Mouse (Mus musculus) embryo, embryonic 9.5 days (tissue): ENCODE data around the gene B4galnt3.

Source experiments
- DNase-seq: peaks from one replicate; pipeline ENCODE4 v3.0.0-alpha.2; 2017; ENCODE audit errors: extremely low spot score

B4galnt3 gene

GRCm38 (mm10) chr6:120274887-120275286 is 19.5 kb downstream of the B4galnt3 start:
- DNase-seq, result no peak

GRCm38 (mm10) chr6:120274181-120274580 is 20.2 kb downstream of the B4galnt3 start:
- DNase-seq, result no peak

DNA sequence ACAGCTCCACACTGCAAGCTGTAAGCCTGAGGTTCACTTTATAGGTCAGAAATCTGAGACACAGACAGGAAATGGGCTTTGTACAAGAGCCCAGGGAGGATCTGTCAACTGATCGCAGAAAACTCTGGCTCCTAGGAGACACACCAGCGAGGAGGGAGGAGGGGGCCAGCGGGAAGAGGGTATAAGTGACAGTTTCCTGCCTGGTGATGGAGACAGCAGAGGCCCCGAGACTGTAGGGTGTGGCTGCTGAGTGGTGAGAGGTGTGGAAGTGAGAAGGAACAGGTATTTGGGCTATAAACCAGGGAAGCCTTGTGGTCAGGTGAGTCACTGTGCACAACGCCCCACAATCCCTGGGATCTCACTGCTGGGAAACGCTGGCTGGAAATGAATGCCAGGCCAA is 30.2 kb downstream of the B4galnt3 start:
- DNase-seq, result no peak

- DNase-seq, result no peak
These were observed 30.8 kb downstream of the B4galnt3 start for GRCm38 (mm10) chr6:120263608-120264007.

DNA sequence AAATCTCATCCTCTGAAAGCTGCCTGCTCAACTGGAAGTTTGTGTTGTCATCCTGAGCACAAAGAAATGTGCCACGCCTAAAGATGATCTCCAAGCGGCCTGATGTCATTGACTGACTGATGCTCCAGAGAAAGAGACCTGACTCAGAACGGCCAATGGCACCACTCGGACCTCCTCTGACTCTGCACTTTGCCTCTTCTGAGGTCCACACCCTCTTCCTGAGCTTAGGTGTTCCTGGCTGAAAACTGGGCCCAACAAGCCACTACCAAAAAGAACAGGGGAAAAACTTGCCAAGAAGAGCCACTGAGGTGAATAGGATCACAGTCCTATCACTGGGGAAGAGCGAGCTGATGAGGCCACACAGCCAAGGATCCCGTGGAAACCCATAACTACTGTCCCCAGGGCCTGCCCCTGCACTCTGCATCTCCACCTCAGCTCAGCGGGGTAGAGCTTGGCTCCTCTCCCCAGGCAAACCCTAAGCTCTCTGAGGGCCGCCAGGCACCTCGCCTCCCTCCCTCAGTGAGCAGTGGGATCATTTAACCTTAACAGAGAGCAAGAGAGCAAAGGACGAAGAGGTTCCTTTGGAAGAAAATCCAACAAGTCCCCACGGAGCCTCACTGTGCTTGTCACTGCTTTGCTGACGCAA is 31.4 kb downstream of the B4galnt3 start:
- no peak for DNase-seq

- DNase-seq, result no peak
These were observed 34.9 kb downstream of the B4galnt3 start for GRCm38 (mm10) chr6:120259481-120259880.

- no peak for DNase-seq
These were observed 37.9 kb downstream of the B4galnt3 start for GRCm38 (mm10) chr6:120256431-120256935.

DNA sequence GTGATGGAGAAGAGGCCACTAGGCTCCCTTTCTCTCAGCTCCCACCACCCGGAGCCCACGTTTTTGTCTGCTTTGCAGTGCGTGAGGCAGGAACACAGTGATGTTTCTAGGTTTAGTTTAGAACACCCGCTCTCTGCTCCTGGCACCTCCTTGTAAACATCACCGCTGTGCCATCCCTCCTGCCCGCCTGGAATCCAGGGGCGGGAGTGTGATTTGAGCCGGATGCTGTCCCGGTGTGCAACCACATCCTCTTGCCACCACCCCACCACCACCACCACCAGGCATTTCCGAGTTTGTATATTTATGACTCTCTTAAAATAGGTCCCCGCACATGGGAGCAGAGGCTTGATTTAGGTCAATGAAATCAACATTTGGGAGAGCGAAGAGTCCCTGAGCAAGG is 38.7 kb downstream of the B4galnt3 start:
- DNase-seq, result no peak

DNA sequence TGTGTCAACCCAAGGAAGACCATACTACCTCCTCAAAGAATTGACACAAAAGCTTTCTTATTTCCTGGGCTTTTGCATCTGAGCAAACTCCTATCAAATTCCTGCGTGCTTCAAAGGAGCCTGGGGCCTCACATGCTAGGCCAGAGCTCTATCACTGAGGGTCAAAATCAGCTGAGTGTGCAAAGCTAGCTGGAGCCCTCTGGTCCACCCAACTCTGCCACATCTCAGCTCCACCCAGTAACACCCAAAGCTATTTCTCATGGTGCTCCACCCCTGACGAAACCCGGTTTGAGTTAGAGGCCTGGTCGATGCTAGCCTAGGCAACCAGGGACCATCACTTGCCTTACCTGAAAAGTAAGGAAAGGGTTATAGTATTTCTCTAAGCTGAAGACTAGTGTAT is 39.2 kb downstream of the B4galnt3 start:
- no peak for DNase-seq

DNA sequence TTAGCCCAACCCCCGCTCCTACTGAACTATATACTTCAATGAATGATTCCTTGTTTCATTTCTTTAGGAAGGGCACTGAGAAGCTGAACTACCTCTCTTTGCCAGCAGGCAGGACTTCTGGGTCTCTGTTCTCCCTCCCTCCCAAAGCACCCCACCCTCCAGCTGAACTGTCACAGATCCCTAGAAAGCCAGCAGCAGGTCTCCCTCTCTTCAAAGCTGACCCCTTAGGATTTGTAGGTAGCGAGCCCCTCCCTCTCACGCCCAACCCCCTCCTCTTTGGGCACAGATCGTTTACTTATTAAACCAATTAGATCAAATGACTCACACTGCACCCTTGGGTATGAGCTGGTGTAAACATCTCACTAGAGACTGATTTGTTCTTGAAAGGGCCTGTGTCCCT is 39.7 kb downstream of the B4galnt3 start:
- no peak for DNase-seq

- no peak for DNase-seq
These were observed 41.6 kb downstream of the B4galnt3 start for GRCm38 (mm10) chr6:120252741-120253140.

DNA sequence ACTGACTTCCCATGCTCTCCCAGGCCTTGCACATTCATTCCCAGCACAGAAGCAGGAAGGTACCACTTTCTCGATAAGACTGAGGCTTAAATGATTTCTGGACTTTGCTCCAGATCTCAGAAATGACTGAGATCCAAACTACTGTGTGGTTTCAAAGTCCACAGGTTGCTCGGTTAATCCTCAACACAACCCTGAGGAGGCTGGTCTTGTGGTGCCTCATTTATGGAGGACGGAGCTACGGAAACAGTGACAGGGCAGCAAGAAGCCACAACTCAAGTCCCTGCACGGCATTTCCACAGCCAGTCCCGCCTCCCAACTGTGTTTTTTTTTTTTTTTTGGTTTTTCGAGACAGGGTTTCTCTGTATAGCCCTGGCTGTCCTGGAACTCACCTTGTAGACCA is 43.3 kb downstream of the B4galnt3 start:
- no peak for DNase-seq

DNA sequence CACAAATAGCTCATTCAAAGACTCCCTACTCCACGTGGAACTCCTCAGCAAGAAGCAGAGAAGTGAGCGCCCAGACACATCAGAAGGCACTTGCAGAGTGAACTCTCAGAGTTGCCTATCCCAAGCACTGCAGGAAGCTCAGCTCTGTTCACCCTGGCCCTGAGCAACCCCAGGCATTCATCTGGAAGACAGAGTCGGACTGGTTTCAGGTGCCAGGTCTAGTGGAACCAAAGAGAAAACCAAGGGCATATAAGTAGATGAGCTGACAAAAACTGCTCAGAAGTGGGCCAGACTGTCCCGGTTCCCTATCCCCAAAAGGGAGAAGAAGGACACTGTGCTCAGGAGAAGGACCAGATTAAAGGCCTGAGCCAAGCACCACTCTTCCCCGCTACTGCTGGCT is 44.5 kb downstream of the B4galnt3 start:
- DNase-seq, result no peak

GRCm38 (mm10) chr6:120246676-120247075 is 47.7 kb downstream of the B4galnt3 start:
- no peak for DNase-seq

DNA sequence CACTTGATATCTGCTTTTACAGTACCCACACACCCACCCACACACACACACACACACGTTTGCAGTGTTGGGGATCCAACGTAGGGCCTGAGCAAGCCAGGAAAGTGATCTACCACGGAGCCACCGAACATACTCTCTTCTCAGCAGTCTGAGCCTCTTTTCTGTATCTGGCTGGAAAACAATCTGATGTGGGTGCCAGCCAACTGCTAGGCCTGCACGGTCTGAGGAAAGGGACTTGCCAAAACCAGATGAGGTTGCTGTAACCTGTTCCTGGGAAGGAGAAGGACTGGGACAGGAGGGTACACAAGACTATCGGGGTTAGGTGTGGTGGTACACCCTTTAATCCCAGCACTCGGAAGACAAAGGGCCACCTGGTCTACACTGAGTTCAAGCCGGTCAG is 51.1 kb downstream of the B4galnt3 start:
- DNase-seq, result no peak

GRCm38 (mm10) chr6:120242530-120242929 is 51.8 kb downstream of the B4galnt3 start:
- DNase-seq, result no peak

- DNase-seq, result no peak
These were observed 52.9 kb downstream of the B4galnt3 start for GRCm38 (mm10) chr6:120241453-120241852.

DNA sequence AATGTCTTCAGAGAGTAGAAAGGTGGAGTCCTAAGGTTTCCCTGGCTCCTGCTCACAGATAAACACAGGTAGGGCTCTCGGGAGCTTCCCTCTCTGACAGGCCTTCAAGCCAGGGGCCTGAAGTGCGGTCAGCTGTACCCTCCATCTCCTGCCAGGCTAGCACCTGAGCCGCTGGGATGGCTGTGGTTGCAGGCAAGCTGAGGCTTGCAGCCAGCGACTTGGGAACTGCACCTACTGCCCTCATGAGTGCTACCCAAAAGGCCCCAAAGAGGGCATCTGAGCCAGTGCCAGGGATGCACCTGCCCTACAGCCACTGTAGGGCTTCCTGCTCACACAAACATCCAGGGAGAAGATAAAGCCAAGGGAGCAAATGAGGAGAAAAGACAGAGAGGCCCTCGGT is 53.9 kb downstream of the B4galnt3 start:
- DNase-seq, result no peak

GRCm38 (mm10) chr6:120235874-120236273 is 58.5 kb downstream of the B4galnt3 start:
- DNase-seq, result no peak

DNA sequence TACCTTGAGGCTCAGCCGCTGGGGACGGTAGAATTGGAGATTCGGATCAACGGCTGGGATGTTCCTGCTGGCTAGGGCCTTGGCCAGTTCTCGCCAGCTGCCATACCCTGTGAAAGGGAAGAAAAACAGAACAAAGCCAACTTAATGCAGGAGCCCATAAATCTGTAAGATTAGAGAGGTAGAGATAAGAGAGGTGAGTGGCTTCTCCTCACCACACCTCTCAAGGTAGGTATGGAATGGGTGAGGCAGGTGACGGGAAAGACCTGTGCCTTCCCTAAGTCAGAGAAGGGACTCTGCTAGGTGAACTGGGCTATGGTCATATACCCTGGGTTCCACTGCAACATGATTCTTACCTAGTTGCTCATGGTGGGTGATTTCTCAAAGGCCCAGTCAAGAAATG is 61.5 kb downstream of the B4galnt3 start:
- DNase-seq, result no peak

DNA sequence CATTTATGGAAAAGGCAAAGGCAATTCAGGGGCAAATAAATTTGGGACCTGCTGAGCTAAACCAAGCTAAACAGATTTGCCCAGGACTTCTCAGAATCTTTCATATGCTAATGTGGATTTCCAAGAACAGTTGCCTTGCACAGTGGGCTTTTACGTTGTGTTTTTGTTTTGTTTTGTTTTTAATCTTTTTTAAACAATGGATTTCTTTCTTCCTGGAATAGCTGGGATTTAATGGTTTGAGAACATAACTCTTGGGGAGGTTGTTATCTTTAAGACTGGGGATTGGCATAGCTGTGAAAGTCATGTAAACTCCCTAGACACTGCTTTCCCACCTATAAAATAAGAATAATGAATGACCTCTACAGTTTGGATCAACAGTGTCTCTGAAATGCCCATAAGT is 63.9 kb downstream of the B4galnt3 start:
- DNase-seq, result no peak

DNA sequence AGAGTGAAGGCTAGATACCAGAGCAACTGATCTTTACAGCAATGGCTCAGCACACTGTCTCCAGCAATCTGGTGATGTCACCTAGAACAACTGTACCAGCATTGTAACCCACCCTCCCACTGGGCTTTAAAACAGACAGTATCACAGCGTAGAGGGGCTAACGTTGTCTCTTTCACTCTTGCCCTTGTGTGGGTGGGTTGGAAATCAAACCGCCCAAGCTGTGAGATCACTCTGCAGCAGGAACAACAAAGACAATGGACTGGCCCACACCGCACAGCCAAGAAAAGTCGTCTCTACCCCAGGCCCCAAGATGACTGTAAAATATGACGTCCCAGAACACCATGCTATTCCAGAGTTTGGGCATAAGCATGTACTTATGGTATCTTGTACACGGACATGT is 64.6 kb downstream of the B4galnt3 start:
- DNase-seq, result no peak

DNA sequence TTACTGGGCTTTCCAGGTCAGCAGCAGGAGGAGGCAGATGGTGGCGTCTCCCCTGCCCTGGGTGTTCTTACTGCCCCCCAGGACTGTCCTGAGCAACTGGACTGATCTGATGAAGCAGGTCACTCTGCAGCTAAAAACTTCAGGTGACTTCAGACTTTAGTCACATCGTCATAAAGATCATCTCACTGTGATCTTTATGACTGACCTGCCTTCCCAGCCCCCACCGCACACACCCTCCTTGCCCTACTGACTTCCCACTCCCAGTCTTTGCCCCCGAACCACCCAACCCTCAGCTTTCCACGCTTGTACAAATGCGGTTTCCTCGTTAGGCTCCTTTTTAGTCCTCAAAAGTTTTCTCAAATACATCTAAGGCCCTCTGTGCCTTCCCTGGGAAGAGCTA is 67.3 kb downstream of the B4galnt3 start:
- no peak for DNase-seq

- no peak for DNase-seq
These were observed 69.0 kb downstream of the B4galnt3 start for GRCm38 (mm10) chr6:120225355-120225754.
